Mouse (Mus musculus) urinary bladder, postnatal 36 days (tissue): Measurements from ENCODE around the gene Rap2b.
A peak's percentile ranks its signal among the peaks of the same experiment; 100 is the strongest.

Source experiments
- DNase-seq, 2 experiments: peaks; one replicate each; pipeline ENCODE4 v3.0.0; 2022; ENCODE audit warnings: low spot score in 2 of 2, mixed read lengths in 1 of 2

Rap2b gene

DNA sequence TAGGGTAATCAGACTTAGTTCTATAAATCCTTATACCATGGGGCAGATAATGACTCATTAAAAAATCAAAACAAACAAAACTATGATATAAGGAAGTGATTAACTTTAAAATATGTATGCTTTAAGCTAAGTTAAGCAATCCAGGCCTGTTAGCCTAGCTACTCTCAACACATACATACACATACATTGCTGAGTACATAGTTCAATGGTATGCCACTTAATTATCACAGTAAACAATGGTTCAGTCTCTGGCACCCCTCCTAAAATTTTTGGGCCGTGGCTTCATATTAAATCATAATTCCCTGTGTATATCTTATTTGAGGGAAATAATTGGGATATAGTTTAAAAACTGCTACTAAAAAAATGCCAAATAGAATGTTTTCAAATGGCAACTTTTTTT, at the start of gene Rap2b:
Rap2b (plus strand) TSS at position 301 of the 400 bp plus-strand sequence.
- no peak for DNase-seq

DNA sequence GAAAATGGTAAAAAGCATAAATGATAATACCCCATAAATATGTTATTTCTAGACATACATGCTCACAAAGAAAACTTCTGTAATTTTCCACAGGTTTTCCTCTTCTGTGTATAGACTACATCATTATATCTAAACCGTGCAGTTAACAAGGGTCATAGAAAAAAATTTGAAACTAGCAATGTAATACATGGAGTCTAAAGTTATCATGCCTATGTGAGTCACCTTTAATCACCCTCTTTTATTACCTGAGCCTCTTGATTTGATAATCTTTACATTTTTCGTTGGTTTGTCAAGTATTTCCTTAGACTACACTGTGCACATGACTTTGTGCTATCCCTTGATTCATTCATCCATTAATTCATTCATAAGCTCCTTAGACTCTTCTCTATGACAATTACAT, 46.4 kb upstream of the Rap2b start:
- no peak for DNase-seq

DNA sequence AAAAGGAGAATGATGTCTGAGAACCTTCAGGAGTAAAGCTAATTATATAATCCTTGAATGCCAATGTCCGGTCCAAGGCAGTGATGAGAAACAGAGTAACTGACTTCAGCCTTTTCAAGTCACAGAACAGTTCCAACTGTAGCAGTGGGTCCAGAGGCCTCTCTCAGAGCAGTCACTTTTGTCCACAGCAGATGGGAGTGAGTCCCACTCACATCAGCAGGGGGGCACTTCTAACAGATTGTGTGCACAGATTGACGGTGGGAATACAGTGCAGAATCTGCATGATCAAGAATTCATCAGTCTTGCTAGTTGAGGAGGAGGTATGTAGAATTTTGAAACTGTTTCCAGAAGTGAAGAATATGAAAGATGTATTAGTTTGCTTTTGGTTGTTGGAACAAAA, 41.4 kb upstream of the Rap2b start:
- no peak for DNase-seq

DNA sequence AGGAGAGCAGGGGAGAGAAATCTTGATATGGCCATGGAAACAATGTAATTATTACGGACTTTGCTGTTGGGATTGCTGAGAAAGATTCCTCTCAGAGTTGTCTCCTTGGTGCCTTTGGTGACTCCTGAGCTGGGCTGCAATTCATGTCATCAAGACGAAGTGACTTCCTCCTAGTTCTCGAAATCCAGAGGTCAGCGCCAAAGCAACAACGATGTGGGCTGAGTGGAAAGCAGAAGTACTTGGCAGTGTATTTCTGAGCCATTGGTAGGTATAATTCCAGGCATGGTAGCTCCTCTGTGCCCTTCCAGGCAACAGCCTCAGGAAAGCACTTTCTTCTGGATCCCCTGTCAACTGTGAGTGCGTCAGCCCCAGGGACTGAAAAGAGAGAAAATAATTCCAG, 39.8 kb upstream of the Rap2b start:
- no peak for DNase-seq

DNA sequence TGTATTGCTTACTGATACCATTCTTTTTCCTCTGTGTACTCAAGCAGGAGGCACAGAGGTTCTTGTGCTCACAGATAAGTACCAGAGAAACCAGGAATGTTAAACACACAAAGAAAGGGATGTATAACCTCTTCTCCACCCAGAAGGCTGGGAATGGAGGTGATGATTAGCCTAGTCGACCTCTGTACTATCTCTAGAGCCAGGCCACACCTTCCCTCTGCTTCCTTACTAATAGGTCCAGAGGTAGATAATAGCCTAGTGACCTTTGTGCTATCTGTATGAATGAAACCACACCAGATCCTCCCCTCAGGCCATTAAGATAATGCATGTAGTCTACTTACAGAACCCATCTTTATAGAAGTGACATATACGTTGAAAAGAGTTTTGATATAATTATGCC, 25.2 kb upstream of the Rap2b start:
- DNase-seq = no peak

DNA sequence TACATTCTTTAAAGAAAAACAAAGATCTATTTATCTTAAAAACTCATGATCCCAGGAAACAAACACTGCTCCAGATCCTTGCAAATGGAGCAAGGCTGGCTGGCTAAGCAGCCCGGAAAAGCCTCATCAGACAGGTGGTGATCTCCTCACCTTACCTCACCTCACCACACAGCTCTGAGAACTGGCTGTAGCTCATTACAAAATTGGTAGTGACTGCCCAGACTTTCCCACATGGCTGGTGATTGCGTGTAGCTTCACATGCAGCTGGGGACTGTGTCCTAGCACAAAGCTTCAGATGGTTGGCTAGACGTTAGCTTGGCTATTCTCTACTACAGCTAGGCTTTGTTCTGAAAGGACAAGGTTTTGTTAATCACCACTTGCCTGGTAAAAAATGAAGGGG, 24.2 kb upstream of the Rap2b start:
- no peak for DNase-seq

DNA sequence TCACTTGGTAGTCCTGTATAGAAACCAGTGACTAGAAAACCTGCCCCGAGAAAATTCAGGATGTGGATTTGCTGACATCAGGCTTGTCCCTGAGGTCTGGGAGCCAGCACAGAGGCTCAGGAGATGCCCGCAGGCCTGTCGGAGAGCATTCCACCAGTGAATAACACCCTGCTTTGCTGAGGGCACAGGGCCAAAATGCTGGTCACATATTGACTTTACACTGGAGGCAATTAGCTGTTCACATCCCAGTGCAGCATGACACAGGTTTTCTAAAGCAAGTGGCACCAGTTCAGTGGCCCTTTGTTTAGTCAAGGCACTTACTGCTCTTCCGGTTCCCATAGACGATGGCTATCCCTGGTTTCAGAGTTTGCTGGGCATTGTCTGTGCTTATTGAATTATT, 21.1 kb upstream of the Rap2b start:
- DNase-seq = no peak

DNA sequence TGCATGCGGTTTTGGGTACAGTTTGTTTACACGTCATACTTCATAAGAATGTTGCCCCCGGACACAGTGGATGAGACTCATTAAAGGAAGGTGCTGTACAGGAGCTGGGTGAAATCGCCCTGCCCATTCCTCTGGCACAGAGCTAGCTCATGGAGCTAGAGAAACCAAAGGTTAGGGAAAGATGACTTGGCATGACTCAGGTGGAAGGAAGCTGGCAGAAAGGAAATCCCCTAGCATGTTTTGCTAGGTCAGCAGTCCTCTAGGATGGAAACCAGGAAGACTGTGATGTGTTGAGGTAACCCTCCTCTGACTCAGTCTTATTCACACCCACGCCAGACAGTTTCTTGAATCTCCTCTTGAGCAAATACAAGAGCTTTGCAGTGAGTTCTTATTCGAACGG, 17.4 kb upstream of the Rap2b start:
- DNase-seq = no peak

DNA sequence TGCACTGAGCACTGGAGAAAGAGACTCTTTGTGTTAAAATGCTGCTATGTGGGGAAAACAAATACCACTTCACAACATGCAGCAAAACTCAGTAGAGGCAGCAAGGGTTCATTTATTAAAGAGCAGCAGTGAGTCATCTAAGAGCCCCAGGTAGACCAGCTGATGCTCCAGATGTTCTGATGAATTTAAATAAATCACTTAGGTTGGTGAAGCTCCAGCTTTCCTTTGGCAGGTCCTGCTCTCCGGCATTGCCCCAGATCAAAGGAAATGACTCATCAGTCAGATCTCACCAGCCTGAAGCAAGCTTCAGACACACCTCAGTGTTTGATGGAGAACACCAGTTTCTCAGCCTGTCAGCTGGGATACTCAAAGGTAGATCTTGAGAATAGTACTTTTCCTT, 15.8 kb upstream of the Rap2b start:
- no peak for DNase-seq

DNA sequence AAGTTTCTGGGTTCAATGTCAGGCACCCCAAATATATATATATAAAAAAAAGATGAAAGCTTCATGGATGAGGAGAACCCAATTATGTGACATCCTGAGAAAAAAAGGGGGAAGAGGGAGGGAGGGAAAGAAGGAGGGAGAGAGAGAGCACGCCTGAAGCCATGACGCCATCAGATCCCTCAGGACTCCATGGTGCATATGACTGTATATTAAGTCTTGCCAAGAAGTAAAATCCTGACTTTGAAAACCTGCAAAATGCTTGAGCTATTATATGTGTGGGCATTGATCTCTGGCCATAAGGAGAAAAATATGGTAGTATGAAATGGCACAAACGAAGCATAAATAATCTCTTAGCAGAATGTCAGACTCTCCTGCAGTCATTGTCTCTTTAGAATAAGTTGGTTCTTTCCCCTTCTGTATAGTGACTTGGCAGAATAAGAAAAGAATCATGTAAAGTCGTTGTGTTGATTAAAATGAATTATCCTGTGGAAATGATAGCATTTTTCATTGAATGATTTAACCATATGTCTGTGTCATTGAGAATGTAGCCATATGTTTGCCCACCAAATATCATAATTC, 13.3 kb upstream of the Rap2b start:
- DNase-seq = no peak

DNA sequence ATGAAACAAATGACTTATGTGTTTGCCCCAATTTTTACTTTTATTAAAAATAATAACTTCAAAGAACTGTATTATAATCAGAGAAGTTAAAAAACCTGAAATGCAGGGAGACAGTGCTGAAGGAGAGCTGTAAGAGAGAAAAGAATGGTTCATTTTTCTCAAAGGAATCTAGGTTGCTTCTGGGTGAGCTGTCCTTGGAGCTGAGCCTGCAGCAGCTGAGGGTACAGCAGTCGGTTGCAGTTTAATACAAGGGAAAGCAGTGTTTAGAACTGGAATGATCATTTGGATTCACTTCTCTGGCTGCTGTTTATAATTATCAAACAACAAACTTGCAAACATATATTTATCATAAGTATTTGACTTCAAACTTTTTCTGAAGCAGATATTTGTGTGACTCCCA, 12.0 kb upstream of the Rap2b start:
- no peak for DNase-seq

DNA sequence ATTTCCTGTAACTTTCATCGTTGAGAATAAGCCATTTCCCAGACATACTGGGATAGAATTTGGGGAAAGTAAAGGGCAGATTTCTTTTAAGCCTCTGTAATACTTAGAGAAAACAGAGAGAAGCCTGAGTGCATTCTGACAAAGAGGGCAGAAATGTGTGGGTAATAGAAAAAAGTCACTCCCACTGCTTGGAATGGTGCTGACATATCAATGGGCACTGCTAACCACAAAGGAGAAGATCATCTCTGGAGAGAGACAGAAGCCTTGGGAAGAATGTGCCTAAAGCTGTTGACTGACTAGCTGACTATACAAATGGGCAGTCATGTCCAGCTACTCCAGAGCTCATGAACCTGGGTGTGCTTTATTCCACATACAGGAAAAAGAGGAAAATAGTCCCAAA, 6.0 kb upstream of the Rap2b start:
- DNase-seq = no peak

DNA sequence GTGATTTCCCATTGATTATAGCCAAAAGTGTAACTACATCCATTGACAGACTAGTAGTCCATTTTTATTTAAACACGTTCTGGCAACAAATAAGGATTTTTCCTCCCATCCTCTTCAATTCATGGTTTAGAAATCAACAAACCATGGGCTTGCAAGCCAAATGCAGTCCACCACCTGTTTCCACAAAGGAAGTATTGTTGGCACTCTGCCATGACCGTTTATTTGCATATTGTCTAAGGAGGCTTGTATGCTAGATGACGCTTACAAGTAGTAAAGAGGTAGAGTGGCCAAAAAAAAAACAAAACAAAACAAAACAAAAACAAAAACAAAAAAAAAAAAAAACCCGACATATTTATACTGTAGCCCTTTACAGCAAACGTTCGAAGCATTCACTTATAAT, 3.3 kb upstream of the Rap2b start:
- no peak for DNase-seq

DNA sequence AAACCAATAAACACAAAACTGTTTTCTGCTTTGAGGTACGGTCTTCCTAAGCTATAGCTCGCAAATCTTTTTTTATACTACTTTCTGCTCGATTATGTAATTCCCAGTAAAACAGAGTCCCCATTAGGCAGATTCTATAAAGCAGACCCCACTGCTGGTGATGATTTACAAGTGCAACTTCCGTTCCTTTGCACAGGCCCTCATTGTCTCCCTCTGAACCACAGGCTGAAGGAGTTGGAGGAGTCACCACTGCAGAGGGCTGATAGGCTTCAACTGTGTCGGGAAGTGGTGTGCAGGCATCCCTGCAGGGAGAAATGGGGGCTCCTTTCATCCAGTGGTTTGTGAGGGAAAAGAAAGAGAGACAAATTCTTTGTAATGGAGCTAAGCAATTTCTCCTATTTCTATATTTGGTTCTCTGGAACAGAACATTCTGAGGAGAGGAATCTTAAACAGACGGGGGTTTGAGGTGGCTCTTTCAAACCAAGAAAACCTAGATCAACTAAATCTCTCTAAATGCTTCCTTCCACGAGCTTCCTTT, 2.6 kb upstream of the Rap2b start:
- no peak for DNase-seq

DNA sequence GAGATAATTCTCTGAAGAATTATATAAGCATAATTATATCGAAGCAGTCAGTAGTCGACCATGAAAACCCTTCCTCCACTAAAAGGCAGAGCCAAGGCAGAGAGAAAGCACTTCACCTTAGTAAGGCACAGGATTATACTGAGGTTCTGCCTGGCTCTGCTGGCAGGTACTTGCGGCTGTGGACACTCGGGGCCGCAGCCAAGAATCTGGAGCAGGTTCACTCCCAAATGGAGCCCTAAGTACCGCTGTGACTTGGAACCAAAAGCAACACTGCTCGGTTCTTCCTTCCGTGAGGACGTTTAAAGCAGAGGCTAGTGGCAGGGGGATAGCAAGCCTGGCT, 1.4 kb downstream of the Rap2b start:
- DNase-seq = no peak

DNA sequence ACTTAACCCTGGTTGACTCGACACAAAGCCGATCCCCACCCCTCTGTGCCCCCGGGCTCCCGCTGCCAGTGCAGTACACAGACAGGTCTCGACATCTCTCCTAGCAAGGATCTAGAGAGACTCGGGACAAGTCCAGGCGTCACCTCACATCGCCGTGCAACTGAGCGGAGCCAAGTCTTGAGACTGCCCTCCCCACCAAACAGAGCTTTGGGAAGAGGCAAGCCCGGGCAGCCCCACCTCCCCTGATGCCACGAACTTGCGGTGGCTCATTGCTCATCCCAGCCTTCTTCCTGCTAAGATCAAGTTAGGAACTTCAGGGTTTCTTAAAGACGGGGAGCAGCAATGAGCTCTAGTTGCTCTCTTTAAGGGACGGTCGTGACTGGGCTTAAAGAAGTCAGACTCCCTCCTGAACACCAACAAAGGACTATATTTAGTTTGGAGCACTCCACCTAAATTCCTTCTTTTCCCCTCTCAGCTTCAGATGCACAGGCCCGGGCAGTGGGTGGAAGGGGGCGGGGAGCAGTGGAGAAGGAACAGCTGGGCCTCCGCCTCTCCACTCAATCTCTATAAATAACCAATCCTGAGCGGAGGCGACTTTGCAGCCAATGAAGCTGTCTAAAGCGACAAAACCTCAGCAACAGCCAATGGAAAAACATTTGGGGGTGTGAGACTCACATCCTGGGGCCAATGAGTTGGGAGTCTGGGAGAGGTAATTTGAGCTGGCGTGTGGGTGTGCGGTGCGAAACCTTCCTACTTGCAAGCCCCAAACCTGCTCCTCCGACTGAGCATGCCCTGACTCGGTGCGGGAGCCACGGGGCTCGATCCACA, 1.9 kb downstream of the Rap2b start:
- peak; percentile 89 to 92 for DNase-seq

DNA sequence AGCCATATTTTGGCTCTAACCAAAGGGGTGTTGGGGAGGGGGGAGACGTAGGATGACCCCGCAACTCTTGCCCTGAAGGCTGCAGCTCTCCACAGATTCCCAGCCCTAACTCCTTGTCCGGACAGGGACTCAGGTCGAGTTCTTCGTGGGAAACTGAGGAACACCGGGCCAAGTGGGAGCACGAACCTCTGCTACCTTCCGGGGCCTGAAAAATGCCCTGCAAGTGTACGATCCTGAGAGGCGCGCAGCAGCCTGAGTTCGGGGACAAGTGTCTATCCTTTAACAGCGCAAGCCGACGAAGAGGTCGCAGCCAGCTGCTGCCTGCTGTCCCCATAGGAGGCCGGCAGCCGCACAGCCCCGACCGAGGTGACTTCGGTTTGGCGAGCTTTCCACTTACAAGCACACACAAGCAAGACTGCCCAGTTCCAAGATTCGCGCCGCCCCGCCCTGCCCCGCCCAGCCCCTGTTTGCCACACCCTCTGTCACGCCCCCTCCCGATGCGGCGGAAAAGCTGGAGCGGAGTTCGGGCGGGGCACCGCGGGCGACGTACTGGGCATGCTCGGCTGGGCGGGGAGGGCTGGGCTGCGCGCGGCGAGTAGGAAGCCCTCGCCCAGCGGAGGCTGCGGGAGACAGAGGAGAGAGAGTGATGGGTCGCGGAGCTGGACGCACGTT, 2.7 kb downstream of the Rap2b start:
- peak; percentile 84 to 93 for DNase-seq

DNA sequence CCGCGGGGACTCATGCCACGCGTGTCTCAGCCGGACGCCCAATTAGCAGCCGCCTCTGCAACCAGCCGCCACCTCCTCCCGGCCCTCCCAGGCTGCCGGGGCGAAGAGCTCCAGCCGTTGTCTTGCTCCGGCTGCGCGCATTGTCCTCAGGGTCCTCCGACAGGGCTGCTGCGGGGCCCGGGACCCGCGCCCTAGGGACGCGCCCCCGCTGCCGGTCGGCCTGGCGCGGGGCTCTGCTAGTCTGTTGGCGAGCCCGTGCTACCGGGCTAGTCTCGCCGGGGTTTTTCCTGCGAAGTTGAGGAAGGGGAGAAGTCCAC, 3.2 kb downstream of the Rap2b start:
- peak in 1 of 2 experiments; percentile 39 for DNase-seq

DNA sequence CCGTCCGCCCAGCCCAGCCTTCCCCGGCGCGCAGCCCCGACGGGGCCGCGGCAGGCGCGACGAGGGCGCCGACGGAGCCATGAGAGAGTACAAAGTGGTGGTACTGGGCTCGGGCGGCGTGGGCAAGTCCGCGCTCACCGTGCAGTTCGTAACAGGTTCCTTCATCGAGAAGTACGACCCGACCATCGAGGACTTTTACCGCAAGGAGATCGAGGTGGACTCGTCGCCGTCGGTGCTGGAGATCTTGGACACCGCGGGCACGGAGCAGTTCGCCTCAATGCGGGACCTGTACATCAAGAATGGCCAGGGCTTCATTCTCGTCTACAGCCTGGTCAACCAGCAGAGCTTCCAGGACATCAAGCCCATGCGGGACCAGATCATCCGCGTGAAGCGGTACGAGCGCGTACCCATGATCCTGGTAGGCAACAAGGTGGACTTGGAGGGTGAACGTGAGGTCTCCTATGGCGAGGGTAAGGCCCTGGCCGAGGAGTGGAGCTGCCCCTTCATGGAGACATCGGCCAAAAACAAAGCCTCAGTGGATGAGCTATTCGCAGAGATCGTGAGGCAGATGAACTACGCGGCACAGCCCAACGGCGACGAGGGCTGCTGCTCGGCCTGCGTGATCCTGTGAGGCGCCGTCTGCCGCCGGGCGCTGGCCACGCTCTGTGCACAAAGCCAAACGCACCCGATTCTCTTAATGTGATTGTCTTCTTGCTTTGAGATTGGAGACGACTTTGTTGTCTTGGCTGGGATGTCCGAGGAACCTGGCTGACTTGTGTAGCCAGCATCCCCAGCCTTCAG, 3.7 kb downstream of the Rap2b start:
- DNase-seq = peak; percentile 37 to 48

DNA sequence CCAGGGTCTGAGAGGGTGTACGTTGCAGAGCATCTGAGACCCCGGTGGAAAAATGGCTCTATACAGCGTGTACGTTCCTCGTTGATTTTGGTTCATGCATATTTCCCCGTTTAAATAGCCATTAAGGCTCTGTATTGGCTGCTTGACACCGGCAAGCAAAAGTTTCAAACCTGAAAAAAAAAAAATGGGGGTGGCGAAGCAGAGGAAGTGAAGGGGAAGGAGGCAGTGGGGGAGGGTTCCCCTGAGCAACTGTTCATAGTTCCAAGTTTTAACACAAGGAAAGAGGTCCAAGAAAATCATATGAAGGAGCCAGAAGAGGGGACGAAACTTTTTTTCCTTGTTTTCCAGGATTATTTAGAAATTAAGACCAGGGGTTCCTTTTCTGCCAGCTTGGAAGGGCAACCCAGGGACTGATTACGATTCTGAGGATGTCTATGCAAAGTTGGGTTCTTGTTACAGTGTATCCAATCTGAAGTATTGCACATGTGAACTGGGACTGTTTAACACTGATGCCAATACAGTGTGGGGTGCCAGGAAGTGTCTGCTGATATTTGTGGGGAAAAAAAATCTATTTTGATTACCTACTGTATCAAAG, 4.4 kb downstream of the Rap2b start, which contains the start of gene B430305J03Rik:
B430305J03Rik (minus strand) TSS at position 173 of the 595 bp plus-strand sequence.
- DNase-seq = peak in 1 of 2 experiments; percentile 16

DNA sequence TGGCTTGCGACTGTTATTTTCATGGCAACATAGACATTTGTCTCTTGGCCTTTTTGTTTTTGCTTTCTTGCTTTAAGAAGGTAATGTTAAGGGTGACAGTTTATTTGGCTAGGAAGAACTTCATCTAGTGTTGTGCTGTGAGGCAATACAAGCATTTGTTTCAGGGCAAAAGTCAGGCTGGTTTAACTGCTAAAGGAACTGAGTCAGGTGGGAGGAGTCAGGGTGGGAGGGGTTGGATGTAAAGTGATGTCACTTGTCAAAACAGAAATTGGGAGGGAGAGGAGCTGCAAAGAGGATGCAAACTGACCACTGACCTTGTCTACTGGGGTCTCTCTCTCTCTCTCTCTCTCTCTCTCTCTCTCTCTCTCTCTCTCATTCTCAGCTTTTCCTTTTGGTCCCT, 7.0 kb downstream of the Rap2b start:
- DNase-seq = no peak

DNA sequence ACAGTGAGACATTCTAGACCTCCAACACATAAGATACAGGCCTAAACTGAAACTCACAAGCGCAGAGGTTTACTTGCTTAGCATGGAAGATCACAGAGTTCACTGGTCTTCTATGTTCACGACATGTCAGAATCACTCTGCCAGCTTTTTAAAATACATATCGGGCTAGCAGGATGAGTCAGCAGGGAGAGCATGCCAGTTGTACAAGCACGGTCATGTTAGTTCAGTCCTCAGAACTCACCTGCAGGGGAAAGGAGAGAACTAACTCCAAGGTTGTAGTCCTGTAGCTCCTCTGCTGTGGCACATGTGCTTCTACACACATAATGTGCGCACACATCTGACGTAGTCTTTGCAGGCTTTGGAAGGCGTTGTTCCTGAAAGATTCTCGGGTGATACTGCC, 14.6 kb downstream of the Rap2b start:
- DNase-seq = peak in 1 of 2 experiments; percentile 10
